In the genomic region with DNA sequence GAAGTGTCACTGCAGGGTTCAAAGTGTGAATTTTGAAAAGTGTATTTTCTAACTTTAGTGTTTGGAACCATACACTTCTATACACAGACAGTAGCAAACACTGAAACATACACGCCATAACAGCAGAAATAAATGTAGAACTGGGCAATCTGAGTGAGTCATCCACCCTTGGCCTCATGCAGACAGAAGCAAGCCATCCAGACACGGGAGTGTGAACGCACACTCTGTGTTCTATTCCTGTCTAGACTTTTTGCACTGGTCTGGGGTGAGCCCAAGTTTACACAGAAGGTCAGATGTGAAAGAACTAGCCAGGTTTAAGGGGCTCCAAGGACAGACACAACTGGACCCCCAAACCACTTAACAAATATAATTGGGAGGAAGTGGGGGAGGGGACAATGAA, we compare ENCODE assay signal across 22 mouse cellular contexts. TPM values are rescaled to one million over a fixed set of nuclear protein-coding genes. Genes with fewer than 3 reads are reported as not detected.
A peak's percentile ranks its signal among the peaks of the same experiment; 100 is the strongest.
DNase-seq lines count a peak whose midpoint lies in the region; ATAC-seq and TF ChIP-seq lines count a peak whose summit lies in the region.
"Had no signal": no experiment of that assay in that cellular context is flagged by ENCODE, and none has a peak within 500 bp of the region (broad histone marks: within the 10 kb centered on the region; RNA-seq: fewer than 3 reads in every experiment).

No protein-coding gene starts in this region.

- H3K4me3 ChIP-seq in heart, adult 2 months = no peak overlapping the region
- no peak overlapping the region for H3K4me3 ChIP-seq in heart, embryonic 15.5 days
- H3K4me3 ChIP-seq in embryonic fibroblast, embryonic 13.5 days (ENCODE audit: insufficient read depth, low read length) = no peak overlapping the region
- H3K4me3 ChIP-seq: embryonic facial prominence, embryonic 12.5 days; erythroblast, embryonic 14.5 days; forebrain, embryonic 13.5 days; hindbrain, embryonic 15.5 days; layer of hippocampus, adult 2 months; megakaryocyte, embryonic 14.5 days; midbrain, embryonic 13.5 days had no signal

- TF ChIP-seq POLR2A in heart, adult 2 months (IDR thresholded peaks at IDR 0.05; ENCODE audit: insufficient read depth, low read depth, low read length) = no peak
- no peak for TF ChIP-seq POLR2A in embryonic fibroblast, embryonic 13.5 days (IDR thresholded peaks at IDR 0.05; ENCODE audit: low read depth, low read length)

- no peak for TF ChIP-seq CTCF in heart, adult 2 months (IDR thresholded peaks at IDR 0.05)
- no peak for TF ChIP-seq CTCF in embryonic fibroblast, embryonic 13.5 days (IDR thresholded peaks at IDR 0.05; ENCODE audit: borderline replicate concordance, insufficient read depth, low read length)

- no peak overlapping the region for H3K9ac ChIP-seq in heart, adult 2 months (ENCODE audit: low read depth, low read length)
- H3K9ac ChIP-seq in heart, embryonic 15.5 days = no peak overlapping the region
- H3K9ac ChIP-seq: embryonic facial prominence, embryonic 12.5 days; forebrain, embryonic 13.5 days; hindbrain, embryonic 15.5 days; midbrain, embryonic 13.5 days had no signal

- H3K79me2 ChIP-seq in heart, adult 2 months (replicated peaks; ENCODE audit: control insufficient read depth, insufficient read depth, low read length) = peaks cover 2% of the 10 kb centered on the region; the same call in 1 of the 2 replicates

- no peaks in the 10 kb centered on the region for H3K27me3 ChIP-seq in heart, adult 2 months (ENCODE audit: control insufficient read depth, insufficient read depth, low read length)
- no peaks in the 10 kb centered on the region for H3K27me3 ChIP-seq in heart, embryonic 15.5 days
- H3K27me3 ChIP-seq: embryonic facial prominence, embryonic 12.5 days; forebrain, embryonic 13.5 days; hindbrain, embryonic 15.5 days; megakaryocyte, embryonic 14.5 days; midbrain, embryonic 13.5 days had no signal

- no peak for DNase-seq in heart, adult 2 months
- no peak for DNase-seq in heart, adult 8-10 months (ENCODE audit: low spot score)
- no peak for DNase-seq in heart, postnatal 36 days
- peak; percentile 71 for DNase-seq in NIH3T3 (ENCODE audit: low read depth)
- DNase-seq in urinary bladder, postnatal 4 days (ENCODE audit: low spot score in 2 of 2) = no peak
- no peak for DNase-seq in thymus, postnatal 4 days
- DNase-seq: cerebellum, adult 2 months; cerebellum, postnatal 25 days; gastrocnemius, postnatal 14 days; kidney, postnatal 25 days; right cerebral cortex, postnatal 14 days had no signal

- H3K4me2 ChIP-seq in heart, embryonic 15.5 days = no peak overlapping the region
- H3K4me2 ChIP-seq: embryonic facial prominence, embryonic 12.5 days; forebrain, embryonic 13.5 days; hindbrain, embryonic 15.5 days; midbrain, embryonic 13.5 days had no signal

- intact Hi-C loops in heart, adult 2 months (cut with DNase I) = no loop called here
- intact Hi-C loops in heart, postnatal 36 days (cut with DNase I) = no loop called here

- peak overlapping the region; percentile 65 for H3K27ac ChIP-seq in heart, adult 2 months
- H3K27ac ChIP-seq in heart, embryonic 15.5 days = peak overlapping the region; percentile 51; the same call in 1 of the 2 replicates
- H3K27ac ChIP-seq in embryonic fibroblast, embryonic 13.5 days (ENCODE audit: insufficient read depth, low read length) = peak overlapping the region; percentile 57
- H3K27ac ChIP-seq: forebrain, embryonic 13.5 days; hindbrain, embryonic 15.5 days; layer of hippocampus, adult 2 months; midbrain, embryonic 13.5 days had no signal

- 29% methylated on average over 3 of the region's 3 CpGs for WGBS in heart, adult 2 months
- 43% methylated on average over 3 of the region's 3 CpGs for WGBS in heart, embryonic 15.5 days

- no peak for TF ChIP-seq EP300 in heart, adult 2 months (IDR thresholded peaks at IDR 0.05; ENCODE audit: insufficient read depth, low read depth, low read length)

- peaks cover 5% of the 10 kb centered on the region; the same call in 1 of the 2 replicates for H3K4me1 ChIP-seq in heart, adult 2 months (ENCODE audit: control insufficient read depth, insufficient read depth, low read length)
- H3K4me1 ChIP-seq in heart, embryonic 15.5 days (replicated peaks) = peaks cover 32% of the 10 kb centered on the region
- peaks cover 12% of the 10 kb centered on the region for H3K4me1 ChIP-seq in embryonic fibroblast, embryonic 13.5 days (ENCODE audit: control insufficient read depth, insufficient read depth, low read length)
- H3K4me1 ChIP-seq: megakaryocyte, embryonic 14.5 days had no signal

- peak; percentile 70; the same call in 1 of the 2 replicates for ATAC-seq in heart, embryonic 15.5 days (replicated peaks; ENCODE audit: insufficient number of reproducible peaks, insufficient read depth, low FRiP score, low read depth)
- ATAC-seq: forebrain, embryonic 13.5 days; midbrain, embryonic 13.5 days had no signal

- H3K36me3 ChIP-seq in heart, adult 2 months (ENCODE audit: control insufficient read depth, insufficient read depth, low read length) = peaks cover under 1% of the 10 kb centered on the region; the same call in 1 of the 2 replicates
- H3K36me3 ChIP-seq in heart, embryonic 15.5 days = no peaks in the 10 kb centered on the region
- H3K36me3 ChIP-seq: embryonic facial prominence, embryonic 12.5 days; hindbrain, embryonic 15.5 days; midbrain, embryonic 13.5 days had no signal

- H3K9me3 ChIP-seq in heart, embryonic 15.5 days (replicated peaks) = no peaks in the 10 kb centered on the region
- H3K9me3 ChIP-seq: embryonic facial prominence, embryonic 12.5 days; forebrain, embryonic 13.5 days; hindbrain, embryonic 15.5 days; midbrain, embryonic 13.5 days had no signal

RNA-seq across cellular contexts. Expression of a gene that starts 57.3 kb away (rescaled TPM):
- total RNA-seq in heart, adult 2 months (2021) = 10 to 100 TPM; 28.7 to 32.2 TPM
- 19.3 and 21.8 TPM in 2 replicates for polyA plus RNA-seq in heart, adult 2 months (2012; rRNA removed)
- 10 to 100 TPM; 25.9 to 30.4 (median 28.3) TPM for total RNA-seq in heart, adult 8-10 months (2022)
- polyA plus RNA-seq in heart, embryonic 15.5 days (2015; fragmentation: Nextera tagmentation; extraction: Ambion mirVana) = 12.8 and 13.1 TPM in 2 replicates
- total RNA-seq in heart, postnatal 36 days (2021) = 10 to 100 TPM; 28.6 to 40.4 TPM
- polyA plus RNA-seq in embryonic fibroblast, embryonic 13.5 days (2011; ENCODE audit: insufficient read length, low read depth, missing spikeins) = 65.4 and 67.9 TPM in 2 replicates
- total RNA-seq: hematopoietic stem cell, adult 5-6 weeks; monocyte, adult 5-6 weeks had no signal
- polyA plus RNA-seq: erythroblast, embryonic 14.5 days had no signal
